Comparison of ENCODE assay signal across 13 mouse cellular contexts in the genomic region with DNA sequence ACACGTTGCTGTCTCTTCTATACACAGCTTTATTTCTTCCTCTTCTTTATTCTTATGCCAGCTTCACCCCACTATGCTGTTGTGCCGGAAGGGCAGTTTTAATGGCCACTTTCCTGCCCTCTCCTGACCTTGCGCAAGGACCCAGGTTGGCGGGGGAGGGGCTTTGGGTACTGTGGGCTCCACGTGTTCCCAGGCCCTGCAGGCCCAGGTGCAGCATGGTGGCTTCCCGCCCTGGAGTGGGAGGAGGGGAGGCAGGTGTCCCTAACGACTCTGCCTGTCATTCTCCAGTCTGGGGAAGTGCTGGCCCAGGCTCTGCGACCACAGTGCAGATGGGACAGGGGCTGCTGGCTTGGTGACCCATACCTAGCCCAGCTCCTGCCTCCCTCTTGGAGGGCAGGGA. TPM values are rescaled to one million over a fixed set of nuclear protein-coding genes. Genes with fewer than 3 reads are reported as not detected.
DNase-seq lines count a peak whose midpoint lies in the region; ATAC-seq lines count a peak whose summit lies in the region.
"Had no signal": no experiment of that assay in that cellular context is flagged by ENCODE, and none has a peak within 500 bp of the region (broad histone marks: within the 10 kb centered on the region; RNA-seq: fewer than 3 reads in every experiment).

No protein-coding gene starts in this region.

- WGBS in forebrain, embryonic 10.5 days: 69% methylated on average over 8 of the region's 8 CpGs
- WGBS in forebrain, embryonic 16.5 days: 56% methylated on average over 8 of the region's 8 CpGs

- no peaks in the 10 kb centered on the region for H3K36me3 ChIP-seq in forebrain, embryonic 10.5 days (replicated peaks)
- H3K36me3 ChIP-seq in forebrain, embryonic 16.5 days (ENCODE audit: control insufficient read depth, insufficient read depth): no peaks in the 10 kb centered on the region
- H3K36me3 ChIP-seq: heart, embryonic 13.5 days; hindbrain, embryonic 15.5 days; limb, embryonic 12.5 days had no signal

- H3K27me3 ChIP-seq in forebrain, embryonic 10.5 days (ENCODE audit: poor library complexity, severe bottlenecking): no peaks in the 10 kb centered on the region
- H3K27me3 ChIP-seq in forebrain, embryonic 16.5 days (replicated peaks; ENCODE audit: control insufficient read depth, insufficient read depth, low read length): no peaks in the 10 kb centered on the region
- H3K27me3 ChIP-seq: heart, embryonic 13.5 days; hindbrain, embryonic 15.5 days; limb, embryonic 12.5 days had no signal

- peaks cover 15% of the 10 kb centered on the region for H3K4me1 ChIP-seq in forebrain, embryonic 10.5 days
- H3K4me1 ChIP-seq in forebrain, embryonic 16.5 days (replicated peaks; ENCODE audit: control insufficient read depth, insufficient read depth, low read length): peaks cover 8% of the 10 kb centered on the region

- ATAC-seq in forebrain, embryonic 16.5 days: no peak
- 0 out of 2 replicates have a peak, but pooled peaks have one; percentile 4 for ATAC-seq in megakaryocyte, adult 5-6 weeks (ENCODE audit: poor library complexity, severe bottlenecking)

- no peak overlapping the region for H3K9ac ChIP-seq in forebrain, embryonic 16.5 days (replicated peaks; ENCODE audit: low read depth, low read length)
- H3K9ac ChIP-seq: heart, embryonic 13.5 days; hindbrain, embryonic 15.5 days; limb, embryonic 12.5 days had no signal

- peak overlapping the region; percentile 48 for H3K27ac ChIP-seq in forebrain, embryonic 10.5 days
- H3K27ac ChIP-seq in forebrain, embryonic 16.5 days (ENCODE audit: low read length): no peak overlapping the region
- H3K27ac ChIP-seq: heart, embryonic 13.5 days; hindbrain, embryonic 15.5 days; limb, embryonic 12.5 days had no signal

- H3K4me3 ChIP-seq in forebrain, embryonic 10.5 days: no peak overlapping the region
- no peak overlapping the region for H3K4me3 ChIP-seq in forebrain, embryonic 16.5 days (replicated peaks; ENCODE audit: low read length)
- H3K4me3 ChIP-seq: heart, embryonic 13.5 days; hindbrain, embryonic 15.5 days; limb, embryonic 12.5 days had no signal

- H3K9me3 ChIP-seq in forebrain, embryonic 10.5 days: no peaks in the 10 kb centered on the region
- H3K9me3 ChIP-seq in forebrain, embryonic 16.5 days (ENCODE audit: control insufficient read depth, low read length): no peaks in the 10 kb centered on the region
- H3K9me3 ChIP-seq: heart, embryonic 13.5 days; hindbrain, embryonic 15.5 days; limb, embryonic 12.5 days had no signal

- no peak for DNase-seq in forebrain, embryonic 10.5 days (ENCODE audit: extremely low spot score, low spot score)
- DNase-seq in testis, postnatal 10 days (ENCODE audit: low spot score): peak; percentile 58
- DNase-seq in testis, postnatal 14 days (ENCODE audit: low spot score): no peak
- DNase-seq in adrenal gland, adult 18-20 months (ENCODE audit: low spot score in 2 of 2): no peak
- no peak for DNase-seq in natural killer cell, adult 2 months (ENCODE audit: low spot score in 2 of 2)
- DNase-seq in heart, postnatal 4 days: no peak
- DNase-seq: cerebellum, postnatal 25 days; right cerebral cortex, postnatal 14 days had no signal

- H3K4me2 ChIP-seq in forebrain, embryonic 16.5 days (ENCODE audit: low read length): no peak overlapping the region
- H3K4me2 ChIP-seq: heart, embryonic 13.5 days; hindbrain, embryonic 15.5 days; limb, embryonic 12.5 days had no signal

RNA-seq across cellular contexts. Expression of gene Ptcra, which starts 4.4 kb away (rescaled TPM):
- polyA plus RNA-seq in forebrain, embryonic 10.5 days (2016; fragmentation: Nextera tagmentation; extraction: Ambion mirVana): 0.55 and 1.00 TPM in 2 replicates
- polyA plus RNA-seq in forebrain, embryonic 16.5 days (2015; fragmentation: Nextera tagmentation; extraction: Ambion mirVana): 0.39 TPM in 1 of 2 replicates, not detected in the other
- total RNA-seq in megakaryocyte, adult 5-6 weeks (2015): not detected in 2 replicates
- total RNA-seq in megakaryocyte, adult 5-6 weeks (2017): not detected in 2 replicates
- not detected for total RNA-seq in adrenal gland, adult 18-20 months (2021)
- total RNA-seq in heart, postnatal 4 days (2021): not detected

RNA-seq across cellular contexts. Expression of gene 2310039H08Rik, which starts 4.6 kb away (rescaled TPM):
- 54.4 and 54.7 TPM in 2 replicates for polyA plus RNA-seq in forebrain, embryonic 10.5 days (2016; fragmentation: Nextera tagmentation; extraction: Ambion mirVana)
- 52.8 and 56.0 TPM in 2 replicates for polyA plus RNA-seq in forebrain, embryonic 16.5 days (2015; fragmentation: Nextera tagmentation; extraction: Ambion mirVana)
- 8.1 and 8.8 TPM in 2 replicates for total RNA-seq in megakaryocyte, adult 5-6 weeks (2015)
- 5.5 and 10.7 TPM in 2 replicates for total RNA-seq in megakaryocyte, adult 5-6 weeks (2017)
- 10 to 100 TPM; 39.6 to 63.0 TPM for total RNA-seq in adrenal gland, adult 18-20 months (2021)
- total RNA-seq in heart, postnatal 4 days (2021): 10 to 100 TPM; 28.6 to 29.9 TPM

RNA-seq across cellular contexts. Expression of gene Rpl7l1, which starts 14.6 kb away (rescaled TPM):
- 242 and 248 TPM in 2 replicates for polyA plus RNA-seq in forebrain, embryonic 10.5 days (2016; fragmentation: Nextera tagmentation; extraction: Ambion mirVana)
- 107 and 115 TPM in 2 replicates for polyA plus RNA-seq in forebrain, embryonic 16.5 days (2015; fragmentation: Nextera tagmentation; extraction: Ambion mirVana)
- total RNA-seq in megakaryocyte, adult 5-6 weeks (2015): 57.4 and 63.0 TPM in 2 replicates
- total RNA-seq in megakaryocyte, adult 5-6 weeks (2017): 78.5 and 81.4 TPM in 2 replicates
- total RNA-seq in adrenal gland, adult 18-20 months (2021): 100 to 1,000 TPM in 1 of 2 experiments, 10 to 100 TPM in 1; 93.5 to 103 TPM
- total RNA-seq in heart, postnatal 4 days (2021): 10 to 100 TPM; 69.6 to 71.9 TPM

RNA-seq across cellular contexts. Expression of gene Cnpy3, which starts 15.9 kb away (rescaled TPM):
- 71.8 and 71.9 TPM in 2 replicates for polyA plus RNA-seq in forebrain, embryonic 10.5 days (2016; fragmentation: Nextera tagmentation; extraction: Ambion mirVana)
- 61.9 and 64.5 TPM in 2 replicates for polyA plus RNA-seq in forebrain, embryonic 16.5 days (2015; fragmentation: Nextera tagmentation; extraction: Ambion mirVana)
- 35.6 and 39.6 TPM in 2 replicates for total RNA-seq in megakaryocyte, adult 5-6 weeks (2015)
- 109 and 112 TPM in 2 replicates for total RNA-seq in megakaryocyte, adult 5-6 weeks (2017)
- 10 to 100 TPM; 44.8 to 55.9 TPM for total RNA-seq in adrenal gland, adult 18-20 months (2021)
- total RNA-seq in heart, postnatal 4 days (2021): 10 to 100 TPM; 29.4 to 29.7 TPM

RNA-seq across cellular contexts. Expression of gene Gnmt, which starts 38.9 kb away (rescaled TPM):
- 0.80 and 0.87 TPM in 2 replicates for polyA plus RNA-seq in forebrain, embryonic 10.5 days (2016; fragmentation: Nextera tagmentation; extraction: Ambion mirVana)
- 0.93 and 1.1 TPM in 2 replicates for polyA plus RNA-seq in forebrain, embryonic 16.5 days (2015; fragmentation: Nextera tagmentation; extraction: Ambion mirVana)
- 0.80 and 1.9 TPM in 2 replicates for total RNA-seq in megakaryocyte, adult 5-6 weeks (2015)
- 0.89 and 1.1 TPM in 2 replicates for total RNA-seq in megakaryocyte, adult 5-6 weeks (2017)
- total RNA-seq in adrenal gland, adult 18-20 months (2021): 1 to 10 TPM; 1.2 to 2.0 TPM
- total RNA-seq in heart, postnatal 4 days (2021): under 1 TPM; 0.55 to 0.74 TPM
